ENCODE assay signal across 11 mouse cellular contexts in genomic region chr13:104560500-104561114, GRCm38 (mm10).
DNase-seq lines count a peak whose midpoint lies in the region; ATAC-seq lines count a peak whose summit lies in the region.
"Had no signal": no experiment of that assay in that cellular context is flagged by ENCODE, and none has a peak within 500 bp of the region (broad histone marks: within the 10 kb centered on the region; RNA-seq: fewer than 3 reads in every experiment).

No protein-coding gene starts in this region.

- H3K9me3 ChIP-seq in heart, embryonic 16.5 days (replicated peaks; ENCODE audit: control insufficient read depth, low read length), result no peaks in the 10 kb centered on the region
- H3K9me3 ChIP-seq: liver, embryonic 13.5 days had no signal

- DNase-seq in frontal cortex, postnatal 10 days (ENCODE audit: low spot score in 2 of 2), result no peak
- DNase-seq in kidney, postnatal 14 days, result peak; percentile 30
- DNase-seq in kidney, postnatal 25 days, result no peak
- peak; percentile 65 for DNase-seq in adipocyte (ENCODE audit: low spot score)
- no peak for DNase-seq in adrenal gland, adult 18-20 months (ENCODE audit: low spot score in 2 of 2)
- no peak for DNase-seq in left cerebral cortex, postnatal 36 days (ENCODE audit: low spot score in 2 of 2)
- DNase-seq: gastrocnemius, postnatal 14 days; liver, embryonic 13.5 days; thymus, adult 18-20 months had no signal

- no peak overlapping the region for H3K27ac ChIP-seq in heart, embryonic 16.5 days (ENCODE audit: low read length)
- H3K27ac ChIP-seq: liver, embryonic 13.5 days had no signal

- intact Hi-C loops in left cerebral cortex, postnatal 36 days (cut with DNase I), result no loop called here

- WGBS in heart, embryonic 16.5 days, result 52% methylated on average over 15 of the region's 15 CpGs

- no peak overlapping the region for H3K4me3 ChIP-seq in heart, embryonic 16.5 days (ENCODE audit: low read length)
- H3K4me3 ChIP-seq: liver, embryonic 13.5 days had no signal

- H3K4me1 ChIP-seq in heart, embryonic 16.5 days (ENCODE audit: control insufficient read depth, insufficient read depth, low read length), result peaks cover 3% of the 10 kb centered on the region; the same call in 1 of the 2 replicates
- H3K4me1 ChIP-seq: liver, embryonic 13.5 days had no signal

- H3K4me2 ChIP-seq in heart, embryonic 16.5 days (ENCODE audit: low read depth, low read length), result peak overlapping the region; percentile 1; the same call in 1 of the 2 replicates
- H3K4me2 ChIP-seq: liver, embryonic 13.5 days had no signal

- peak; percentile 84 for ATAC-seq in frontal cortex, adult (ENCODE audit: low TSS enrichment)
- ATAC-seq in heart, embryonic 16.5 days (replicated peaks; ENCODE audit: extremely low read depth, insufficient read depth, low FRiP score), result no peak

- H3K36me3 ChIP-seq in heart, embryonic 16.5 days (ENCODE audit: control insufficient read depth, insufficient read depth), result no peaks in the 10 kb centered on the region
- H3K36me3 ChIP-seq: liver, embryonic 13.5 days had no signal

- H3K9ac ChIP-seq in heart, embryonic 16.5 days (ENCODE audit: low read length), result no peak overlapping the region
- H3K9ac ChIP-seq: liver, embryonic 13.5 days had no signal

- no peaks in the 10 kb centered on the region for H3K27me3 ChIP-seq in heart, embryonic 16.5 days (ENCODE audit: control insufficient read depth, insufficient read depth, low read length)
- H3K27me3 ChIP-seq: liver, embryonic 13.5 days had no signal

Comparison
In these comparisons a context has a peak if more than half of its experiments do, and no peak if none do; other contexts are left out.
1. DNase-seq: peak in kidney, postnatal 14 days (single experiment) and adipocyte (single experiment); none in frontal cortex, postnatal 10 days (0 of 2), kidney, postnatal 25 days (0 of 2), adrenal gland, adult 18-20 months (0 of 2) and left cerebral cortex, postnatal 36 days (0 of 2).